Mouse (Mus musculus): ENCODE data around the gene Tmem143. TPM values are rescaled to one million over a fixed set of nuclear protein-coding genes. Genes with fewer than 3 reads are reported as not detected.

Gene Tmem143
- total and polyA plus RNA-seq, 3 experiments = 8.8 to 14.6 (median 14.2) TPM

- no peak overlapping the region for H3K4me2 ChIP-seq (ENCODE audit: insufficient read depth, low read depth, poor library complexity, severe bottlenecking)
- no peaks in the 10 kb centered on the region for H3K27me3 ChIP-seq (replicated peaks)
- DNase-seq (ENCODE audit: extremely low read depth) = no peak
- no peak overlapping the region for H3K9ac ChIP-seq (ENCODE audit: insufficient read depth, low read depth)
- H3K27ac ChIP-seq (ENCODE audit: insufficient read depth, low read depth) = no peak overlapping the region
- H3K79me2 ChIP-seq (replicated peaks; ENCODE audit: control insufficient read depth, extremely low read depth, insufficient read depth, poor library complexity, severe bottlenecking) = no peaks in the 10 kb centered on the region
- H3K9me3 ChIP-seq (replicated peaks; ENCODE audit: low read length) = no peaks in the 10 kb centered on the region
- H3K36me3 ChIP-seq (replicated peaks in 1 of 2; ENCODE audit: control insufficient read depth in 1 of 2, insufficient read depth in 1 of 2, low read length in 1 of 2) = peaks cover 0 to 54% of the 10 kb centered on the region in 2 experiments
- H3K4me3 ChIP-seq (replicated peaks in 1 of 3; ENCODE audit: low read depth in 2 of 3, low read length in 2 of 3, poor library complexity in 1 of 3) = no peak overlapping the region
- dilution Hi-C loops (cut with MboI; ENCODE audit: extremely low pct_ligation_motif_present, extremely low pct_unique_long_range_greater_than_20kb, low sequenced_read_pairs) (no loop called here), in situ Hi-C loops (cut with MboI; ENCODE audit: low pct_ligation_motif_present, low pct_unique_long_range_greater_than_20kb, low sequenced_read_pairs) (no loop called here)
- no peak for TF ChIP-seq TCF12 (IDR thresholded peaks at IDR 0.05; ENCODE audit: low read depth, low read length)
- no peak for TF ChIP-seq SMC3 (IDR thresholded peaks at IDR 0.05; ENCODE audit: low read depth, low read length)
- TF ChIP-seq MXI1 (IDR thresholded peaks at IDR 0.05; ENCODE audit: low read depth, low read length) = no peak
- no peak for TF ChIP-seq KAT2A (IDR thresholded peaks at IDR 0.05; ENCODE audit: insufficient replicate concordance, low read length)
- no peak for TF ChIP-seq POLR2A (IDR thresholded peaks at IDR 0.05; ENCODE audit: low read depth, low read length)
- no peak for TF ChIP-seq ZC3H11A (IDR thresholded peaks at IDR 0.05; ENCODE audit: low read depth, low read length)
- no peak for TF ChIP-seq IRF4 (IDR thresholded peaks at IDR 0.05; ENCODE audit: low read depth, low read length)
- TF ChIP-seq UBTF (IDR thresholded peaks at IDR 0.05; ENCODE audit: low read depth, low read length) = no peak
- TF ChIP-seq USF2 (conservative IDR thresholded peaks at IDR 0.05; ENCODE audit: low read depth, low read length) = no peak
- TF ChIP-seq JUN (IDR thresholded peaks at IDR 0.05; ENCODE audit: insufficient read depth, low read depth, low read length) = no peak
- no peak for TF ChIP-seq MEF2A (IDR thresholded peaks at IDR 0.05; ENCODE audit: borderline replicate concordance, low read depth, low read length)
- TF ChIP-seq EP300 (IDR thresholded peaks at IDR 0.05; ENCODE audit: low read length) = no peak
- no peak for TF ChIP-seq MAFK (IDR thresholded peaks at IDR 0.05; ENCODE audit: insufficient replicate concordance, low read length)
- peaks cover 2 to 61% of the 10 kb centered on the region in 2 experiments; a peak in 3 of 4 replicates for H3K4me1 ChIP-seq (ENCODE audit: control insufficient read depth in 1 of 2, insufficient read depth in 2 of 2)
Observed at GRCm38 (mm10) chr7:45917926-45918325, 21.2 kb downstream of the Tmem143 start.

DNA sequence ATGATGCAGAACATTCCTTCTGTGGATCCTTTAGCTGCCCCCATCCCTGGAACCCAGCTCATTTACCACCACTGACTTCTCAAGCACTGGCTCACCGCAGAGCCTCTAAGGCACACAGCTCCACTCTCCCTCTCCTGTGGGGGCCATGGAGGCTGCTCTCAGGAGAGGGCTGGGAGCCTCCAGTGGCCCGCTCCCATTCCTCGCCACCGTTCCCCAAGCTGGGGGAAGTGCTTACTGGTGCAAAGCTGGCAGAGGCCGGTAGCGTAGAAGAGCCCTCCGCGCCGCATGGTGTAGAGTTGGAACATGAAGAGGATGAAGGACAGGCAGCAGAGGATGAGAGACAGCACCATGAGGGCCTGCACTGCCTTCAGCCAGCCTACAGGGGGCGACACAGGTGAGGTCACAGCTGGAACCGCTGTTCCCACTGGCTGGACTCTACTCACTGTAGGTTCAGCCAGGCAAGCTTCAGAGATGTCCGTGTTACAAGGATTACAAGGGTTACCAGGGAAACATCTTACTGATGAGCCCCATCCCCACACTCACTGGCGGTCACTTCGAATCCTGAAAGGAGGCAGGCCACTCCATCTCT lies 22.4 kb downstream of the Tmem143 start:
- Histone ChIP-seq H3K4me1 (ENCODE audit: control insufficient read depth in 1 of 2, insufficient read depth in 2 of 2) (peaks cover 2 to 68% of the 10 kb centered on the region in 2 experiments; a peak in 3 of 4 replicates), H3K79me2 (replicated peaks; ENCODE audit: control insufficient read depth, extremely low read depth, insufficient read depth, poor library complexity, severe bottlenecking) (no peaks in the 10 kb centered on the region), H3K27me3 (replicated peaks) (no peaks in the 10 kb centered on the region), H3K9ac (ENCODE audit: insufficient read depth, low read depth) (no peak overlapping the region), H3K36me3 (replicated peaks in 1 of 2; ENCODE audit: control insufficient read depth in 1 of 2, insufficient read depth in 1 of 2, low read length in 1 of 2) (peaks cover 0 to 42% of the 10 kb centered on the region in 2 experiments), H3K4me2 (ENCODE audit: insufficient read depth, low read depth, poor library complexity, severe bottlenecking) (no peak overlapping the region), H3K4me3 (replicated peaks in 1 of 3; ENCODE audit: low read depth in 2 of 3, low read length in 2 of 3, poor library complexity in 1 of 3) (peak overlapping the region in 1 of 3 experiments; percentile 59), H3K9me3 (replicated peaks; ENCODE audit: low read length) (peaks cover 4% of the 10 kb centered on the region), H3K27ac (ENCODE audit: insufficient read depth, low read depth) (no peak overlapping the region)
- no peak for TF ChIP-seq BHLHE40 (IDR thresholded peaks at IDR 0.05; ENCODE audit: low read depth, low read length)
- TF ChIP-seq RCOR1 (conservative IDR thresholded peaks at IDR 0.05; ENCODE audit: low read depth, low read length) = no peak
- no peak for TF ChIP-seq TBP (conservative IDR thresholded peaks at IDR 0.05; ENCODE audit: low read depth, low read length)
- no peak for TF ChIP-seq HCFC1 (IDR thresholded peaks at IDR 0.05; ENCODE audit: low read depth, low read length)
- no peak for TF ChIP-seq JUND (conservative IDR thresholded peaks at IDR 0.05; ENCODE audit: low read depth, low read length)
- peak; percentile 61 to 94 for TF ChIP-seq CTCF (conservative IDR thresholded peaks at IDR 0.05 in 1 of 2, IDR thresholded peaks at IDR 0.05 in 1 of 2; ENCODE audit: low read depth in 2 of 2, low read length in 2 of 2)
- TF ChIP-seq ZNF384 (IDR thresholded peaks at IDR 0.05; ENCODE audit: low read depth, low read length) = no peak
- no peak for TF ChIP-seq EP300 (IDR thresholded peaks at IDR 0.05; ENCODE audit: low read length)
- TF ChIP-seq SMC3 (IDR thresholded peaks at IDR 0.05; ENCODE audit: low read depth, low read length) = peak; percentile 19; the same call in 1 of the 2 replicates
- peak; percentile 11 for TF ChIP-seq RAD21 (IDR thresholded peaks at IDR 0.05; ENCODE audit: low read depth, low read length)
- dilution Hi-C loops (cut with MboI; ENCODE audit: extremely low pct_ligation_motif_present, extremely low pct_unique_long_range_greater_than_20kb, low sequenced_read_pairs) (no loop called here), in situ Hi-C loops (cut with MboI; ENCODE audit: low pct_ligation_motif_present, low pct_unique_long_range_greater_than_20kb, low sequenced_read_pairs) (no loop called here)
- no peak for DNase-seq (ENCODE audit: extremely low read depth)

Measured in CH12.LX (cell line).